Mouse (Mus musculus): ENCODE results near the gene Pdhb. TPM values are rescaled to one million over a fixed set of nuclear protein-coding genes. Genes with fewer than 3 reads are reported as not detected.

The Pdhb gene
- polyA plus RNA-seq, 1 experiment from 2014 or later = 177 TPM

- no peaks in the 10 kb centered on the region for H3K27me3 ChIP-seq (ENCODE audit: control insufficient read depth, insufficient read depth, low read length)
- H3K9me3 ChIP-seq (ENCODE audit: control insufficient read depth, low read depth, low read length) = no peaks in the 10 kb centered on the region
- H3K36me3 ChIP-seq (ENCODE audit: control insufficient read depth, insufficient read depth, low read length) = no peaks in the 10 kb centered on the region
- ATAC-seq (ENCODE audit: insufficient number of reproducible peaks, insufficient read depth, low FRiP score, low read depth) = no peak
- no peak overlapping the region; the same call in 1 of the 2 replicates for H3K9ac ChIP-seq (replicated peaks; ENCODE audit: low read depth, low read length)
- H3K4me1 ChIP-seq (ENCODE audit: control insufficient read depth, insufficient read depth, low read length) = 0 out of 2 replicates have a peak, but pooled peaks cover 4% of the 10 kb centered on the region
- H3K4me3 ChIP-seq (ENCODE audit: low read depth, low read length) = peak overlapping the region; percentile 70; the same call in 1 of the 2 replicates
- WGBS = 26% methylated on average over 21 of the region's 21 CpGs
- no peak overlapping the region for H3K27ac ChIP-seq (ENCODE audit: low read length)
- H3K4me2 ChIP-seq (replicated peaks; ENCODE audit: low read depth, low read length) = peak overlapping the region; percentile 90
These were observed 42.5 kb upstream of the Pdhb start for GRCm38 (mm10) chr14:8215208-8215778.

GRCm38 (mm10) chr14:8214299-8215207 is 41.7 kb upstream of the Pdhb start:
- peak overlapping the region; percentile 70 for H3K4me3 ChIP-seq (ENCODE audit: low read depth, low read length)
- H3K9me3 ChIP-seq (ENCODE audit: control insufficient read depth, low read depth, low read length) = no peaks in the 10 kb centered on the region
- peak overlapping the region; percentile 90 for H3K4me2 ChIP-seq (replicated peaks; ENCODE audit: low read depth, low read length)
- H3K4me1 ChIP-seq (ENCODE audit: control insufficient read depth, insufficient read depth, low read length) = 0 out of 2 replicates have a peak, but pooled peaks cover 4% of the 10 kb centered on the region
- H3K9ac ChIP-seq (replicated peaks; ENCODE audit: low read depth, low read length) = peak overlapping the region; percentile 80
- peak overlapping the region; percentile 63 for H3K27ac ChIP-seq (ENCODE audit: low read length)
- no peaks in the 10 kb centered on the region for H3K36me3 ChIP-seq (ENCODE audit: control insufficient read depth, insufficient read depth, low read length)
- 2% methylated on average over 63 of the region's 63 CpGs for WGBS
- H3K27me3 ChIP-seq (ENCODE audit: control insufficient read depth, insufficient read depth, low read length) = no peaks in the 10 kb centered on the region
- ATAC-seq (ENCODE audit: insufficient number of reproducible peaks, insufficient read depth, low FRiP score, low read depth) = peak; percentile 83

GRCm38 (mm10) chr14:8213803-8214224 is 41.0 kb upstream of the Pdhb start, which contains the start of gene Kctd6:
TSS of gene Kctd6 (plus strand) at chr14:8214140.
- Histone ChIP-seq H3K4me3 (ENCODE audit: low read depth, low read length) (peak within 1 kb of the TSS; percentile 70), H3K27ac (ENCODE audit: low read length) (peak within 1 kb of the TSS; percentile 63), H3K9ac (replicated peaks; ENCODE audit: low read depth, low read length) (peak within 1 kb of the TSS; percentile 80), H3K36me3 (ENCODE audit: control insufficient read depth, insufficient read depth, low read length) (no peaks in the 10 kb centered on the region), H3K4me2 (replicated peaks; ENCODE audit: low read depth, low read length) (peak within 1 kb of the TSS; percentile 90), H3K27me3 (ENCODE audit: control insufficient read depth, insufficient read depth, low read length) (no peaks in the 10 kb centered on the region), H3K4me1 (ENCODE audit: control insufficient read depth, insufficient read depth, low read length) (0 out of 2 replicates have a peak, but pooled peaks cover 4% of the 10 kb centered on the region), H3K9me3 (ENCODE audit: control insufficient read depth, low read depth, low read length) (no peaks in the 10 kb centered on the region)
- WGBS = 0% methylated on average over 35 of the region's 49 CpGs
- ATAC-seq (ENCODE audit: insufficient number of reproducible peaks, insufficient read depth, low FRiP score, low read depth) = peak; percentile 98

GRCm38 (mm10) chr14:8212996-8213395 is 40.2 kb upstream of the Pdhb start:
- Histone ChIP-seq H3K36me3 (ENCODE audit: control insufficient read depth, insufficient read depth, low read length) (no peaks in the 10 kb centered on the region), H3K9ac (replicated peaks; ENCODE audit: low read depth, low read length) (no peak overlapping the region), H3K27ac (ENCODE audit: low read length) (no peak overlapping the region), H3K9me3 (ENCODE audit: control insufficient read depth, low read depth, low read length) (no peaks in the 10 kb centered on the region), H3K27me3 (ENCODE audit: control insufficient read depth, insufficient read depth, low read length) (no peaks in the 10 kb centered on the region), H3K4me2 (replicated peaks; ENCODE audit: low read depth, low read length) (no peak overlapping the region), H3K4me3 (ENCODE audit: low read depth, low read length) (no peak overlapping the region), H3K4me1 (ENCODE audit: control insufficient read depth, insufficient read depth, low read length) (0 out of 2 replicates have a peak, but pooled peaks cover 4% of the 10 kb centered on the region)
- ATAC-seq (ENCODE audit: insufficient number of reproducible peaks, insufficient read depth, low FRiP score, low read depth) = no peak
- 77% methylated on average over 2 of the region's 2 CpGs for WGBS

GRCm38 (mm10) chr14:8209896-8210295 is 37.1 kb upstream of the Pdhb start:
- Histone ChIP-seq H3K4me3 (ENCODE audit: low read depth, low read length) (no peak overlapping the region), H3K27ac (ENCODE audit: low read length) (no peak overlapping the region), H3K36me3 (ENCODE audit: control insufficient read depth, insufficient read depth, low read length) (no peaks in the 10 kb centered on the region), H3K9me3 (ENCODE audit: control insufficient read depth, low read depth, low read length) (no peaks in the 10 kb centered on the region), H3K4me2 (replicated peaks; ENCODE audit: low read depth, low read length) (no peak overlapping the region), H3K4me1 (ENCODE audit: control insufficient read depth, insufficient read depth, low read length) (0 out of 2 replicates have a peak, but pooled peaks cover under 1% of the 10 kb centered on the region), H3K9ac (replicated peaks; ENCODE audit: low read depth, low read length) (no peak overlapping the region), H3K27me3 (ENCODE audit: control insufficient read depth, insufficient read depth, low read length) (no peaks in the 10 kb centered on the region)
- ATAC-seq (ENCODE audit: insufficient number of reproducible peaks, insufficient read depth, low FRiP score, low read depth) = no peak
- 85% methylated on average over 2 of the region's 2 CpGs for WGBS

GRCm38 (mm10) chr14:8208876-8209275 is 36.1 kb upstream of the Pdhb start:
- no peak overlapping the region for H3K4me2 ChIP-seq (replicated peaks; ENCODE audit: low read depth, low read length)
- no peaks in the 10 kb centered on the region for H3K4me1 ChIP-seq (ENCODE audit: control insufficient read depth, insufficient read depth, low read length)
- H3K36me3 ChIP-seq (ENCODE audit: control insufficient read depth, insufficient read depth, low read length) = no peaks in the 10 kb centered on the region
- no peak overlapping the region for H3K9ac ChIP-seq (replicated peaks; ENCODE audit: low read depth, low read length)
- H3K27me3 ChIP-seq (ENCODE audit: control insufficient read depth, insufficient read depth, low read length) = no peaks in the 10 kb centered on the region
- no peak for ATAC-seq (ENCODE audit: insufficient number of reproducible peaks, insufficient read depth, low FRiP score, low read depth)
- H3K9me3 ChIP-seq (ENCODE audit: control insufficient read depth, low read depth, low read length) = no peaks in the 10 kb centered on the region
- H3K4me3 ChIP-seq (ENCODE audit: low read depth, low read length) = no peak overlapping the region
- 68% methylated on average over 3 of the region's 3 CpGs for WGBS
- no peak overlapping the region for H3K27ac ChIP-seq (ENCODE audit: low read length)

- Histone ChIP-seq H3K36me3 (ENCODE audit: control insufficient read depth, insufficient read depth, low read length) (no peaks in the 10 kb centered on the region), H3K4me2 (replicated peaks; ENCODE audit: low read depth, low read length) (no peak overlapping the region), H3K27ac (ENCODE audit: low read length) (no peak overlapping the region), H3K9me3 (ENCODE audit: control insufficient read depth, low read depth, low read length) (no peaks in the 10 kb centered on the region), H3K9ac (replicated peaks; ENCODE audit: low read depth, low read length) (no peak overlapping the region), H3K4me3 (ENCODE audit: low read depth, low read length) (no peak overlapping the region), H3K27me3 (ENCODE audit: control insufficient read depth, insufficient read depth, low read length) (no peaks in the 10 kb centered on the region), H3K4me1 (ENCODE audit: control insufficient read depth, insufficient read depth, low read length) (no peaks in the 10 kb centered on the region)
- 82% methylated on average over 5 of the region's 5 CpGs for WGBS
- ATAC-seq (ENCODE audit: insufficient number of reproducible peaks, insufficient read depth, low FRiP score, low read depth) = no peak
These were observed 34.7 kb upstream of the Pdhb start for GRCm38 (mm10) chr14:8207543-8207942.

- no peak overlapping the region for H3K9ac ChIP-seq (replicated peaks; ENCODE audit: low read depth, low read length)
- H3K27ac ChIP-seq (ENCODE audit: low read length) = no peak overlapping the region
- no peak overlapping the region for H3K4me3 ChIP-seq (ENCODE audit: low read depth, low read length)
- no peak for ATAC-seq (ENCODE audit: insufficient number of reproducible peaks, insufficient read depth, low FRiP score, low read depth)
- H3K4me2 ChIP-seq (replicated peaks; ENCODE audit: low read depth, low read length) = no peak overlapping the region
- H3K4me1 ChIP-seq (ENCODE audit: control insufficient read depth, insufficient read depth, low read length) = no peaks in the 10 kb centered on the region
- WGBS = 40% methylated on average over 5 of the region's 5 CpGs
- H3K27me3 ChIP-seq (ENCODE audit: control insufficient read depth, insufficient read depth, low read length) = no peaks in the 10 kb centered on the region
- no peaks in the 10 kb centered on the region for H3K9me3 ChIP-seq (ENCODE audit: control insufficient read depth, low read depth, low read length)
- no peaks in the 10 kb centered on the region for H3K36me3 ChIP-seq (ENCODE audit: control insufficient read depth, insufficient read depth, low read length)
These were observed 34.3 kb upstream of the Pdhb start for GRCm38 (mm10) chr14:8207105-8207504.

Measured in stomach, embryonic 14.5 days (tissue).